ENCODE assay signal across 8 mouse cellular contexts in the genomic region with DNA sequence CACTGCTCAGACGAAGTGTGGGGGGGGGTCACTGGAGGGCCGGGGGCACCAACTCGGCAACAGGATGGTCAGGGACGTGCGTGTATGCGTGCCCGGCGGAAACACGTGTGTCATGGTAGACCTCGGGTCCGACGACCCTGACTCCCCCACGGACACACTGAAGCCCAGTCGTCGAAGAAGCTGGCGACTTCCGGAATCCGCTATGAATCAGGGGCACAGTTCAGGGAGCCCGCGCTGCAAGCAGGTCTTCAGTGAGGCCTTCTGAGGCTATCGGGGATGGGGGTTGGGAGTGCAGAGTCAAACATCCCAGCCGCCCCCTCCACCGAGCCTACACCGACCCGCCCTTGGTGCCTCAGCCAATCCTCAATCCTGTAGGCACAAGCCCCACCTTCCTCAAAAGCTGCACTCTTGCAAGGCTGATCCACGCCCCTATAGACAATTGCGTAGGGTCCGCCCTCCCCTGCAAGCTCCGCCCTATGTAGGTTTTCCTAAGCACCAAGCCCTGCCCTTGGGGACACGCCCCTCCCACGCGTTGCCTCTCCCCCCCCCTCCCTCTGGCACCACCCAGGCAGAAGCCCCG. TPM values are rescaled to one million over a fixed set of nuclear protein-coding genes. Genes with fewer than 3 reads are reported as not detected.
DNase-seq lines count a peak whose midpoint lies in the region.

No protein-coding gene starts in this region.

- WGBS in hindbrain, embryonic 10.5 days = under 1% methylated on average over 33 of the region's 33 CpGs

- H3K9me3 ChIP-seq in hindbrain, embryonic 10.5 days = no peaks in the 10 kb centered on the region

- peak; percentile 98 for DNase-seq in MEL-GATA-1-ER (ENCODE audit: extremely low read depth, low read depth)
- DNase-seq in cerebellum, adult 8-10 months = peak; percentile 91
- peak; percentile 98 for DNase-seq in forelimb bud, embryonic 11.5 days (ENCODE audit: low read depth, low spot score)
- DNase-seq in hindbrain, embryonic 10.5 days (ENCODE audit: low spot score) = peak; percentile 96
- peak; percentile 82 to 89 for DNase-seq in layer of hippocampus, postnatal 10 days (ENCODE audit: low spot score in 2 of 2)
- DNase-seq in lung, postnatal 10 days = peak; percentile 99
- DNase-seq in ovary, postnatal 36 days (ENCODE audit: low spot score) = peak; percentile 91
- DNase-seq in thymus, postnatal 25 days = peak; percentile 96

- H3K27me3 ChIP-seq in hindbrain, embryonic 10.5 days (ENCODE audit: insufficient read depth, poor library complexity, severe bottlenecking) = no peaks in the 10 kb centered on the region

- peak overlapping the region; percentile 99 for H3K27ac ChIP-seq in hindbrain, embryonic 10.5 days

- peaks cover 55% of the 10 kb centered on the region for H3K4me1 ChIP-seq in hindbrain, embryonic 10.5 days (replicated peaks)

- peaks cover 23% of the 10 kb centered on the region for H3K36me3 ChIP-seq in hindbrain, embryonic 10.5 days

- H3K4me3 ChIP-seq in hindbrain, embryonic 10.5 days = peak overlapping the region; percentile 95

RNA-seq across cellular contexts. Expression of gene Prr12, which starts 1.3 kb away (rescaled TPM):
- 11.9 and 13.4 TPM in 2 replicates for polyA plus RNA-seq in hindbrain, embryonic 10.5 days (2016; fragmentation: Nextera tagmentation; extraction: Ambion mirVana)
- 10 to 100 TPM; 69.1 to 70.3 TPM for total RNA-seq in layer of hippocampus, postnatal 10 days (2021)

RNA-seq across cellular contexts. Expression of gene Nosip, which starts 8.2 kb away (rescaled TPM):
- polyA plus RNA-seq in hindbrain, embryonic 10.5 days (2016; fragmentation: Nextera tagmentation; extraction: Ambion mirVana) = 67.8 and 70.7 TPM in 2 replicates
- total RNA-seq in layer of hippocampus, postnatal 10 days (2021) = 10 to 100 TPM; 47.2 to 51.6 TPM

RNA-seq across cellular contexts. Expression of gene Prrg2, which starts 8.5 kb away (rescaled TPM):
- polyA plus RNA-seq in hindbrain, embryonic 10.5 days (2016; fragmentation: Nextera tagmentation; extraction: Ambion mirVana) = 16.9 and 18.6 TPM in 2 replicates
- total RNA-seq in layer of hippocampus, postnatal 10 days (2021) = 10 to 100 TPM in 1 of 2 experiments, 1 to 10 TPM in 1; 6.9 to 10.1 TPM

RNA-seq across cellular contexts. Expression of gene Rras, which starts 36.3 kb away (rescaled TPM):
- polyA plus RNA-seq in hindbrain, embryonic 10.5 days (2016; fragmentation: Nextera tagmentation; extraction: Ambion mirVana) = 24.4 and 24.8 TPM in 2 replicates
- 10 to 100 TPM; 12.2 to 12.3 TPM for total RNA-seq in layer of hippocampus, postnatal 10 days (2021)

RNA-seq across cellular contexts. Expression of gene Scaf1, which starts 37.9 kb away (rescaled TPM):
- polyA plus RNA-seq in hindbrain, embryonic 10.5 days (2016; fragmentation: Nextera tagmentation; extraction: Ambion mirVana) = 44.0 and 49.9 TPM in 2 replicates
- 100 to 1,000 TPM; 141 to 145 TPM for total RNA-seq in layer of hippocampus, postnatal 10 days (2021)

Comparison
In these comparisons a context has a peak if more than half of its experiments do, and no peak if none do; other contexts are left out.
1. Peak in every context shown above with its lines: DNase-seq, H3K4me3 ChIP-seq and H3K27ac ChIP-seq.